Mouse (Mus musculus): ENCODE results near the gene Sh3gl2. TPM values are rescaled to one million over a fixed set of nuclear protein-coding genes. Genes with fewer than 3 reads are reported as not detected.
A peak's percentile ranks its signal among the peaks of the same experiment; 100 is the strongest.

Gene Sh3gl2
- polyA plus RNA-seq, 2 experiments = 3.1 to 5.2 TPM

DNA sequence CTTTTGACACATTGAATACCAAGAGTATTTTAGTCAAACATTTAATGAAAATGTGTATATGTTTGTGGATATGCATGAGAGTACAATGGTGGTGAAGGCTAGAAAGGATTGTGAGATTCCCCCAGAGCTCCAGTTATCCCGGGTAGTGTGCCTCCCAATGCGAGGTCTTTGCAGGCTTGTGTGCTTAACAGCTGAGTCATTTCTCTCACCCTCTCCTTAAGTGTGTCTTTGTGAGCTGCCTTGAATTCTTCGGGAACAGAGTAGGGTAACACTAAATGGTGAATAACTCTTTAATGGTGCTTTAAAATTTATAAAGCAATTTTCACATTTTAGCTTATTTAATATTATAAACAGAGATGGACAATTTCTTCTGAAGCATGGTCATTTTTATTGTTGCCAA lies 300.8 kb downstream of the Sh3gl2 start:
- Histone ChIP-seq H3K27ac (replicated peaks; ENCODE audit: low read depth, low read length) (no peak overlapping the region), H3K9me3 (ENCODE audit: control insufficient read depth, low read length) (no peaks in the 10 kb centered on the region), H3K4me2 (replicated peaks; ENCODE audit: low read depth, low read length, severe bottlenecking) (no peak overlapping the region), H3K27me3 (ENCODE audit: control insufficient read depth, insufficient read depth, low read length) (no peaks in the 10 kb centered on the region), H3K4me3 (replicated peaks; ENCODE audit: low read length) (no peak overlapping the region), H3K4me1 (ENCODE audit: control insufficient read depth, insufficient read depth, low read length) (no peaks in the 10 kb centered on the region), H3K36me3 (ENCODE audit: control insufficient read depth, insufficient read depth, low read length) (no peaks in the 10 kb centered on the region), H3K9ac (ENCODE audit: low read depth, low read length, severe bottlenecking) (no peak overlapping the region)
- WGBS = 56% methylated on average over 3 of the region's 3 CpGs
- DNase-seq (ENCODE audit: low spot score) (no peak), ATAC-seq (ENCODE audit: low FRiP score, low read depth) (no peak)
- no peak for TF ChIP-seq POLR2A (IDR thresholded peaks at IDR 0.05; ENCODE audit: borderline replicate concordance, extremely low read depth, insufficient read depth, insufficient read length)

DNA sequence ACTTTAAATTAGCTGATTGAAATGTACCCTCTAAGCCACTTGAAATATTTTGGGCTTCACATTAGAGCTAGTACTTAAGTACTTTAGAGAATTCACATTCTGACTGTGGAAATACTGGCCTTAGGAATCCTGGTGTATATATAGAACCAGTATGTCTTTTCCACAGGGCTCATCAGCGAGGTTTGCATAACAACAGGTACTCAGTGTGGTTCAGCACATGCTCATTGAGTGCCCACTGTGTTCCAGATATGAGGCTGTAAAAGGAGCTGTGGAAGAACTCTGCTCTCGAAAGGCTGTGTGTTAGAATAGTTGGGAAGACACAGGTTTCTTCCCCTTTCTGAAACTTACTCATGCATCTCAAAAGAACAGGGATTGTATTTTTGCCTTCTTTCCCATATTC lies 302.1 kb downstream of the Sh3gl2 start:
- no peak for DNase-seq (ENCODE audit: low spot score)
- no peak overlapping the region for H3K9ac ChIP-seq (ENCODE audit: low read depth, low read length, severe bottlenecking)
- H3K27ac ChIP-seq (replicated peaks; ENCODE audit: low read depth, low read length) = no peak overlapping the region
- ATAC-seq (ENCODE audit: low FRiP score, low read depth) = no peak
- no peaks in the 10 kb centered on the region for H3K27me3 ChIP-seq (ENCODE audit: control insufficient read depth, insufficient read depth, low read length)
- no peak overlapping the region for H3K4me2 ChIP-seq (replicated peaks; ENCODE audit: low read depth, low read length, severe bottlenecking)
- no peak for TF ChIP-seq POLR2A (IDR thresholded peaks at IDR 0.05; ENCODE audit: borderline replicate concordance, extremely low read depth, insufficient read depth, insufficient read length)
- 75% methylated on average over 2 of the region's 2 CpGs for WGBS
- no peaks in the 10 kb centered on the region for H3K4me1 ChIP-seq (ENCODE audit: control insufficient read depth, insufficient read depth, low read length)
- no peak overlapping the region for H3K4me3 ChIP-seq (replicated peaks; ENCODE audit: low read length)
- H3K36me3 ChIP-seq (ENCODE audit: control insufficient read depth, insufficient read depth, low read length) = no peaks in the 10 kb centered on the region
- H3K9me3 ChIP-seq (ENCODE audit: control insufficient read depth, low read length) = no peaks in the 10 kb centered on the region

DNA sequence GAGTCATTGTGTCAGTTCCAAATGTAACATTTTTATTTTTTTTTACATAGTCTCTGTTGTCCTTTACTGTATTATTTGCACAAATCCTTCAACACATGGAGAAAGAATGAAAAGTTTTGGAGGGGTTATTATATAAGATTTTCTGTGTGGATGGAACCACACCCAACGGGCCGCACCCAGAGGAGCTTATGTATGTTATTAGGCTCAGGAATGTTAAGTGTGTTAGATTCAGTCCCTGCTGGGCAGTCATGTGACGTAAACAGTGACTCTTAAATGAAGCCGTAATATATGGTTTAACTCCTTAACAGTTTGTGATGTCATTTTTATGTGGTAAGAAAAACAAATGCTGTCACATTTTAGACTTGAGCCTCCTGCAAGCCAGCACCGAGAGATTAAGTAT lies 302.6 kb downstream of the Sh3gl2 start:
- no peak overlapping the region for H3K27ac ChIP-seq (replicated peaks; ENCODE audit: low read depth, low read length)
- H3K36me3 ChIP-seq (ENCODE audit: control insufficient read depth, insufficient read depth, low read length) = no peaks in the 10 kb centered on the region
- H3K9ac ChIP-seq (ENCODE audit: low read depth, low read length, severe bottlenecking) = no peak overlapping the region
- no peaks in the 10 kb centered on the region for H3K9me3 ChIP-seq (ENCODE audit: control insufficient read depth, low read length)
- ATAC-seq (ENCODE audit: low FRiP score, low read depth) (no peak), DNase-seq (ENCODE audit: low spot score) (no peak)
- TF ChIP-seq POLR2A (IDR thresholded peaks at IDR 0.05; ENCODE audit: borderline replicate concordance, extremely low read depth, insufficient read depth, insufficient read length) = no peak
- H3K4me2 ChIP-seq (replicated peaks; ENCODE audit: low read depth, low read length, severe bottlenecking) = no peak overlapping the region
- no peaks in the 10 kb centered on the region for H3K27me3 ChIP-seq (ENCODE audit: control insufficient read depth, insufficient read depth, low read length)
- WGBS = 50% methylated on average over 5 of the region's 5 CpGs
- H3K4me3 ChIP-seq (replicated peaks; ENCODE audit: low read length) = no peak overlapping the region
- no peaks in the 10 kb centered on the region for H3K4me1 ChIP-seq (ENCODE audit: control insufficient read depth, insufficient read depth, low read length)

DNA sequence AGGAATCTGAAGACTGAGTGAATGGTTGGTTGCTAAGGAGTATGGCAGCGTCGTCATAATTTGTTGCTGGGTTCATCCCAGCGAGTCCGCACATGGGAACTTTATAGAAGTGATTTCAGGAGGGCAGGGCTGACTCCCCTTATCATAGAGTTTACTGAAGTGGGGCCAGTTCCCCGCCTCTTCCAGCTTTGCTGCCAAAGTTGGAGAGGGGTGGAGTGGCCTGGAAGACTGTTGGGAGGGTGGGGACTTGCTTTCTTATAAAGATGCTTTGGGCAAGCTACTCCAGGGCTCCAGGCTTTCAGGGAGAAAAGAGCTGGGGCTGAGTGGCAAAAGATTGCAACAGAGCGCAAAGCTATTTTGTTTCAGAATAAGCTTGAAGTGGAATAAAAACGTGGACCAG lies 308.4 kb downstream of the Sh3gl2 start:
- TF ChIP-seq POLR2A (IDR thresholded peaks at IDR 0.05; ENCODE audit: borderline replicate concordance, extremely low read depth, insufficient read depth, insufficient read length) = no peak
- Histone ChIP-seq H3K4me1 (ENCODE audit: control insufficient read depth, insufficient read depth, low read length) (peaks cover 16% of the 10 kb centered on the region), H3K9me3 (ENCODE audit: control insufficient read depth, low read length) (no peaks in the 10 kb centered on the region), H3K27ac (replicated peaks; ENCODE audit: low read depth, low read length) (no peak overlapping the region), H3K4me2 (replicated peaks; ENCODE audit: low read depth, low read length, severe bottlenecking) (peak overlapping the region; percentile 98), H3K36me3 (ENCODE audit: control insufficient read depth, insufficient read depth, low read length) (no peaks in the 10 kb centered on the region), H3K4me3 (replicated peaks; ENCODE audit: low read length) (no peak overlapping the region), H3K9ac (ENCODE audit: low read depth, low read length, severe bottlenecking) (no peak overlapping the region), H3K27me3 (ENCODE audit: control insufficient read depth, insufficient read depth, low read length) (peaks cover 10% of the 10 kb centered on the region)
- WGBS = 33% methylated on average over 7 of the region's 7 CpGs
- DNase-seq (ENCODE audit: low spot score) (peak; percentile 44), ATAC-seq (ENCODE audit: low FRiP score, low read depth) (no peak)

DNA sequence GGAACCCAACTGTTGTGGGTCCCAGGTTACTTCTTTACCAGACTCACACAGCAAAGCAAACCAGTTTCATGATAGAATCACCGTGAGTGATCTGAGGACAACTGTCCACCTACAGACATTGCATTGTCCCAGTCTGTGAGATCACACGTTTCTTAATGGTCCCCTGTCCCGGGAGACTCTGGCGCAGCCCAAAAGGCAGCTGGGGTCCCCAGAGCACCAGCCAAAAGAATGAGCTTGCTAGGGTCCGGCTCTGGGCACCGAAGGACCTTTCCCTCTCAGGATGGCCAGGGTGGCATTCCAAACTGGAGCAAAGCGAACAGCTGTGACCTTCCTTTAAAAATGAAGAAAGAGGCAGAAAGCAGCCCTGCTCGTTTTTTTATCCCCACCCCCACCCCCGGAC lies 308.9 kb downstream of the Sh3gl2 start, which contains the start of gene Adamtsl1:
Adamtsl1 (plus strand) TSS at position 381 of the 400 bp plus-strand sequence.
- H3K9me3 ChIP-seq (ENCODE audit: control insufficient read depth, low read length) = no peaks in the 10 kb centered on the region
- peak within 1 kb of the TSS; percentile 56 for H3K9ac ChIP-seq (ENCODE audit: low read depth, low read length, severe bottlenecking)
- whole genome bisulfite sequencing = 5% methylated on average over 9 of the region's 9 CpGs
- DNase-seq (ENCODE audit: low spot score) = no peak
- no peaks in the 10 kb centered on the region for H3K36me3 ChIP-seq (ENCODE audit: control insufficient read depth, insufficient read depth, low read length)
- peak within 1 kb of the TSS; percentile 50 for H3K4me3 ChIP-seq (replicated peaks; ENCODE audit: low read length)
- peak within 1 kb of the TSS; percentile 98 for H3K4me2 ChIP-seq (replicated peaks; ENCODE audit: low read depth, low read length, severe bottlenecking)
- no peak for TF ChIP-seq POLR2A (IDR thresholded peaks at IDR 0.05; ENCODE audit: borderline replicate concordance, extremely low read depth, insufficient read depth, insufficient read length)
- ATAC-seq (ENCODE audit: low FRiP score, low read depth) = no peak; the same call in 1 of the 2 replicates
- peaks cover 16% of the 10 kb centered on the region for H3K4me1 ChIP-seq (ENCODE audit: control insufficient read depth, insufficient read depth, low read length)
- no peak within 1 kb of the TSS for H3K27ac ChIP-seq (replicated peaks; ENCODE audit: low read depth, low read length)
- H3K27me3 ChIP-seq (ENCODE audit: control insufficient read depth, insufficient read depth, low read length) = peaks cover 10% of the 10 kb centered on the region

DNA sequence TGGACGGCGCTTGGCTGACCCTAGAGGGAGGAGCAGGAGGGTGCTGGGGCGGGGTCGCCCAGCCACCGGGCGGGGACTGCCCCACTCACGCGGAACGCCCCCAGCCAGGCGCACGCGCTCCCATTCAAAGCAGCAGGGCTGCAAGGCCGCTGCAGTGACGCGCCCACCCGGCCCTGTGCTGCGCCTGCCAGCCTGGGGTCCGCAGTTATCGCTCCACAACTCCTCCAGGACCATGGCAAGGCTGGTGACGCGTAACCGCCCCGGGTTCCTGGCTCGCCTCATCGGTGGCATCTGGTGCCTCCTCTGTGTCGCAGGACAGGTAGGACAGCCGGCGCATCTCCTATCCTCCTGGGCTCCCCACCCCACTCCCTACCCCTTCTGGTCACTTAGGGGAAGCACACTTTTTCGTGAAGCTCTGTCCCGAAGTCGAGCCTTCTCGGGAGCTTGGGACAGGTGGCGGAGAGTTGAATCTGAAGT lies 309.3 kb downstream of the Sh3gl2 start:
- TF ChIP-seq POLR2A (IDR thresholded peaks at IDR 0.05; ENCODE audit: borderline replicate concordance, extremely low read depth, insufficient read depth, insufficient read length) = no peak
- H3K27me3 ChIP-seq (ENCODE audit: control insufficient read depth, insufficient read depth, low read length) = peaks cover 10% of the 10 kb centered on the region
- H3K4me1 ChIP-seq (ENCODE audit: control insufficient read depth, insufficient read depth, low read length) = peaks cover 16% of the 10 kb centered on the region
- H3K27ac ChIP-seq (replicated peaks; ENCODE audit: low read depth, low read length) = no peak overlapping the region
- ATAC-seq (ENCODE audit: low FRiP score, low read depth) (peak; percentile 85), DNase-seq (ENCODE audit: low spot score) (peak; percentile 3)
- peak overlapping the region; percentile 98 for H3K4me2 ChIP-seq (replicated peaks; ENCODE audit: low read depth, low read length, severe bottlenecking)
- H3K4me3 ChIP-seq (replicated peaks; ENCODE audit: low read length) = peak overlapping the region; percentile 50
- no peaks in the 10 kb centered on the region for H3K9me3 ChIP-seq (ENCODE audit: control insufficient read depth, low read length)
- 0% methylated on average over 24 of the region's 33 CpGs for WGBS
- H3K36me3 ChIP-seq (ENCODE audit: control insufficient read depth, insufficient read depth, low read length) = no peaks in the 10 kb centered on the region
- peak overlapping the region; percentile 56 for H3K9ac ChIP-seq (ENCODE audit: low read depth, low read length, severe bottlenecking)
